Mouse (Mus musculus) ES-E14 (cell line): Measurements from ENCODE around the gene Gtsf2. TPM values are rescaled to one million over a fixed set of nuclear protein-coding genes. Genes with fewer than 3 reads are reported as not detected.

Experiments used
- DNase-seq: peaks from one replicate; pipeline ENCODE4 v3.0.0-alpha.2; 2013; ENCODE audit warnings: low read depth, low spot score
- H3K27ac ChIP-seq: 2 replicates; pipeline ENCODE4 v1.5.1; 2012; ENCODE audit warnings: low read depth, mild to moderate bottlenecking, low read length, moderate library complexity, mixed read lengths; ENCODE audit not compliant: poor library complexity, insufficient read depth, severe bottlenecking
- H3K36me3 ChIP-seq: 2 replicates; pipeline ENCODE4 v1.6.1; 2012; ENCODE audit warnings: mild to moderate bottlenecking, low read length, moderate library complexity, mixed read lengths; ENCODE audit not compliant: control insufficient read depth, poor library complexity, insufficient read depth, severe bottlenecking
- H3K4me1 ChIP-seq, 2 experiments: fragments of 150-350 bp in 1 of 2; sonication (generic) in 1 of 2; 2 replicates each; pipeline ENCODE4 v1.6.1; 2012; ENCODE audit warnings: low read length in 2 of 2, mild to moderate bottlenecking in 1 of 2, mixed read lengths in 1 of 2; ENCODE audit not compliant: control insufficient read depth in 2 of 2, insufficient read depth in 2 of 2, poor library complexity in 1 of 2
- H3K4me3 ChIP-seq, 2 experiments: fragments of 150-350 bp in 1 of 2; sonication (generic) in 1 of 2; 2 replicates each; pipeline ENCODE4 v1.5.1; 2012; ENCODE audit warnings: low read length in 2 of 2, low read depth in 1 of 2, mild to moderate bottlenecking in 1 of 2, mixed read lengths in 1 of 2; ENCODE audit not compliant: insufficient read depth in 1 of 2, poor library complexity in 1 of 2, severe bottlenecking in 1 of 2
- H3K9ac ChIP-seq: 2 replicates; pipeline ENCODE4 v1.6.1; 2012; ENCODE audit warnings: low read depth, mild to moderate bottlenecking, low read length, mixed read lengths; ENCODE audit not compliant: poor library complexity, insufficient read depth, severe bottlenecking
- H3K9me3 ChIP-seq: fragments of 150-350 bp; sonication (generic); 2 replicates; pipeline ENCODE4 v1.6.1; 2012; ENCODE audit warnings: low read depth, mild to moderate bottlenecking, low read length; ENCODE audit not compliant: control insufficient read depth, insufficient read depth
- CHD2 ChIP-seq: IDR thresholded peaks from 2 replicates; pipeline ENCODE4 v1.6.1; 2014; ENCODE audit warnings: mild to moderate bottlenecking, low read depth, low read length, inconsistent platforms
- HCFC1 ChIP-seq: IDR thresholded peaks from 2 replicates; pipeline ENCODE4 v1.6.1; 2012; ENCODE audit warnings: low read length, inconsistent platforms, borderline replicate concordance; ENCODE audit not compliant: insufficient read depth
- MAFK ChIP-seq: IDR thresholded peaks from 2 replicates; pipeline ENCODE4 v1.6.1; 2014; ENCODE audit warnings: mild to moderate bottlenecking, low read depth, low read length, inconsistent platforms; ENCODE audit not compliant: insufficient read depth
- ZC3H11A ChIP-seq: IDR thresholded peaks from 2 replicates; pipeline ENCODE4 v1.6.1; 2012; ENCODE audit warnings: low read depth, mild to moderate bottlenecking, inconsistent platforms, low read length, borderline replicate concordance
- ZNF384 ChIP-seq: IDR thresholded peaks from 2 replicates; pipeline ENCODE4 v1.6.1; 2012; ENCODE audit warnings: low read depth, low read length, inconsistent platforms
- in situ Hi-C, 2 experiments: fragments of 600-800 bp; cut with MboI; formaldehyde crosslinking; loops; one replicate each; pipeline ENCODE4 v1.15.1; 2025; ENCODE audit warnings: low sequenced_read_pairs in 2 of 2, inconsistent platforms in 1 of 2; ENCODE audit not compliant: unreplicated experiment in 2 of 2
- total RNA-seq: library from RNA; depleted of rRNA; stranded (reverse); fragments of 300-350 nt; gene quantifications from 2 replicates; pipeline ENCODE4 v1.2.3, GENCODE M21; 2012; rRNA removed

The Gtsf2 gene
- total RNA-seq, result not detected in 2 replicates

GRCm38 (mm10) chr15:103448369-103448768, at the start of gene Gtsf2:
Gtsf2 (minus strand) TSS chr15:103448469.
- Histone ChIP-seq H3K36me3 (no peaks in the 10 kb centered on the region), H3K4me1 (no peaks in the 10 kb centered on the region), H3K4me3 (no peak within 1 kb of the TSS), H3K9me3 (no peaks in the 10 kb centered on the region), H3K27ac (no peak within 1 kb of the TSS), H3K9ac (no peak within 1 kb of the TSS)
- TF ChIP-seq HCFC1, result no peak
- TF ChIP-seq MAFK, result no peak
- no peak for TF ChIP-seq CHD2
- no peak for TF ChIP-seq ZC3H11A
- no peak for TF ChIP-seq ZNF384
- in situ Hi-C loops, result no loop called here
- no peak for DNase-seq

DNA sequence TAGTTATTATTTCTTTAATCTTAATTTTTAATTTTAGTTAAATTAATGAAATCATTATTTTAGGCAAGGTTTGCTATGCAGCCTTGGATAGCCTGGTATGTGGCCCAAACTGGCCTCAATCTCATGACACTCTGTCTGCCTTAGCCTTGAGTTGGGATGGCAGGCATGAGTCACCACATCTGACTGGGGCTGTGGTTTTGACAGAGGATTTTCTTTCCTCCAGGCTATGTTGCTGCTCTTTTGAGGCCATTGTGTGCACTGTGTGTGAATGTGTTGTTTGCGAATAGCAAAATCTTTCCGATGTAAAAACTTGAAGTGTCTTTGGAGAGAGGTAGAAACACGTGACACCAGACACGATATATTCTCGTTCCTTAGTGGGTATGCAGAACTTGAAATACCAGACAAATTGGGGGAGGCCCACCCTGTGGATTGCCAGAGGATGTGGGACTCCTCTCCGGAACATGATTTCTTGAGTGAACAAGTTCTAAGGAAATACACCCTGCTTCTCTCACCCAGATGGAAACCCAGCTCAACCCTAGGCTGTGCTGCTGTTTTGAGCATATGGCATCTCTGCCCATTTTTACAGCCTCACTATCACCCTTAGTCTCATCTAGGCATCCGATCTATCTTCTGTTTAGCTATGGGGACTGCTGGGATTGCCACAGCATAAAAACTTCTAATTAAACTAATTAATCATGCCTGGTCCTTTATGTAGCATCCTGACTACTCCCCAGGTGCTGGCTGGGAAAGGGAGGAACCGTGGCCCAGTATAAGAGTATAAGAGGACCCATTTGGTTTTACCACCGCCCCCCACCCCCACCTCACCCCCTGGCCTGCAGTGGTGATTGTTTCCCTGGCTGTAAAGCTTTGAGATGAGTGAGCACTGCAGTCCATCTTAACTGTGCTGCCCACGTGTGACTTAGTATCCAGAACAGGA, 48.2 kb upstream of the Gtsf2 start:
- Histone ChIP-seq H3K36me3 (no peaks in the 10 kb centered on the region), H3K4me1 (no peaks in the 10 kb centered on the region; a peak in 1 of 4 replicates), H3K4me3 (no peak overlapping the region), H3K9ac (no peak overlapping the region), H3K9me3 (no peaks in the 10 kb centered on the region), H3K27ac (no peak overlapping the region)
- no peak for DNase-seq
- TF ChIP-seq MAFK, result no peak
- no peak for TF ChIP-seq HCFC1
- TF ChIP-seq CHD2, result no peak
- TF ChIP-seq ZNF384, result no peak
- in situ Hi-C loops, result no loop called here

- in situ Hi-C loops, result no loop called here
- Histone ChIP-seq H3K9ac (no peak overlapping the region), H3K36me3 (no peaks in the 10 kb centered on the region), H3K27ac (no peak overlapping the region), H3K4me3 (no peak overlapping the region), H3K4me1 (no peaks in the 10 kb centered on the region), H3K9me3 (no peaks in the 10 kb centered on the region)
- no peak for DNase-seq
- TF ChIP-seq HCFC1 (no peak), CHD2 (no peak), ZC3H11A (no peak), ZNF384 (no peak), MAFK (no peak)
Observed at GRCm38 (mm10) chr15:103488336-103488735, 40.1 kb upstream of the Gtsf2 start.

DNA sequence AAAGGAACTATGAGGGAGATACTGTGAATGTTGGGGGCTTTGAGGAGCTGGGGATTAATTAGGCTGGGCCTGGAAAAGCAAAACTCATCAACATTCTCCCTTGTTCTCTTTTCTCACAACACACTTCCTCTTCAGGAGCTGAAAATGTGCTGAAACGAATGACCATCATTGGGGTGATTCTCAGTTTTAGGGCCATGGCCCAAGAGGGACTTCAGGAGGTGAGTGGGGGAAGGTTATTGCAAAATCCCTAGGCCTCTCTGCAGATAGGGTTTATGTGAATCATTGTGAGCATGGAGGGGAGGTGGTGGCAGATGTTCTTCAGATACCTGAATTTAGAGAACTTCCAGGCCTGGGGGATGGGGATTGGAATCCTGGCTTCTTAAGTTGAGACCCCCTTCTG, 38.4 kb upstream of the Gtsf2 start:
- in situ Hi-C loops, result no loop called here
- TF ChIP-seq HCFC1 (no peak), ZNF384 (no peak), ZC3H11A (no peak), CHD2 (no peak), MAFK (no peak)
- Histone ChIP-seq H3K9ac (no peak overlapping the region), H3K36me3 (no peaks in the 10 kb centered on the region), H3K9me3 (no peaks in the 10 kb centered on the region), H3K4me3 (no peak overlapping the region), H3K27ac (no peak overlapping the region), H3K4me1 (no peaks in the 10 kb centered on the region)
- no peak for DNase-seq

DNA sequence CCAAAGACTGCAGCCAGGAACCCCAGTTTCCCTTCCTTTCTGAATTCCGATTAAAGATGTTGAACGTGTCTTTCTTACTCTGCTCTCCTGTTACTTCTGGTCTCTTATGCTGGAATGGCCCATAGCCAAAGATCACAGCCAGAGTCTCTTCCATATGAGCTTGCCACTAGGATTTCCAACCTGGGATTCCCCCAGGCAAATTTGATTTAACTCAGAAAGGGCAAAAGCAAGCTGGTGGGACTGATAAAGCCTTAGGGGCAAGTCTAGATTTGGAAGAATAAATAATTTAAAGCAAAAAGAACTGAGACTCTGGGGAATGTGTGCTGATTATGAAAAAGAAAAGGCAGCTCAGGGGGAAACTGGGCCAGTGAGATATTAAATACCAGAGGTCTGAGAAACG, 36.8 kb upstream of the Gtsf2 start:
- Histone ChIP-seq H3K9ac (no peak overlapping the region), H3K9me3 (no peaks in the 10 kb centered on the region), H3K4me1 (no peaks in the 10 kb centered on the region), H3K27ac (no peak overlapping the region), H3K4me3 (no peak overlapping the region), H3K36me3 (no peaks in the 10 kb centered on the region)
- DNase-seq, result no peak
- no peak for TF ChIP-seq ZC3H11A
- no peak for TF ChIP-seq CHD2
- no peak for TF ChIP-seq HCFC1
- no peak for TF ChIP-seq MAFK
- TF ChIP-seq ZNF384, result no peak
- in situ Hi-C loops, result no loop called here
